Mouse (Mus musculus) forebrain, embryonic 10.5 days (tissue): ENCODE results near the gene Gm16253. TPM values are rescaled to one million over a fixed set of nuclear protein-coding genes. Genes with fewer than 3 reads are reported as not detected.
A peak's percentile ranks its signal among the peaks of the same experiment; 100 is the strongest.

Experiments
- DNase-seq: peaks from one replicate; pipeline ENCODE4 v3.0.0-alpha.2; 2017; ENCODE audit warnings: low spot score; ENCODE audit errors: extremely low spot score
- H3K27ac ChIP-seq: fragments of 300-500 bp; sonication (generic); 2 replicates; pipeline ENCODE4 v1.5.1; 2016; ENCODE audit warnings: mild to moderate bottlenecking
- H3K27me3 ChIP-seq: fragments of 300-500 bp; sonication (generic); 2 replicates; pipeline ENCODE4 v1.6.1; 2016; ENCODE audit warnings: mild to moderate bottlenecking; ENCODE audit not compliant: poor library complexity, severe bottlenecking
- H3K36me3 ChIP-seq: fragments of 300-500 bp; sonication (generic); replicated peaks from 2 replicates; pipeline ENCODE4 v1.6.1; 2016; ENCODE audit warnings: mild to moderate bottlenecking, moderate library complexity
- H3K4me1 ChIP-seq: fragments of 300-500 bp; sonication (generic); 2 replicates; pipeline ENCODE4 v1.6.1; 2016
- H3K4me3 ChIP-seq: fragments of 300-500 bp; sonication (generic); 2 replicates; pipeline ENCODE4 v1.5.1; 2016; ENCODE audit warnings: mild to moderate bottlenecking, moderate library complexity
- H3K9me3 ChIP-seq: fragments of 300-500 bp; sonication (generic); 2 replicates; pipeline ENCODE4 v1.6.1; 2016; ENCODE audit warnings: mild to moderate bottlenecking, moderate library complexity
- WGBS: fragments of 180-500 bp; shearing (Covaris S2); methylation state at CpG from one replicate; pipeline ENCODE4 v1.1.7; 2016; 5-methylcytosine and 5-hydroxymethylcytosine counted together
- polyA plus RNA-seq: library from polyadenylated mRNA; unstranded; fragments of >200 nt; fragmentation: Nextera tagmentation; extraction: Ambion mirVana; gene quantifications from 2 replicates; pipeline ENCODE4 v1.2.1, GENCODE M21; 2016

The Gm16253 gene
- polyA plus RNA-seq, 1 experiment from 2014 or later, result 0.66 TPM

DNA sequence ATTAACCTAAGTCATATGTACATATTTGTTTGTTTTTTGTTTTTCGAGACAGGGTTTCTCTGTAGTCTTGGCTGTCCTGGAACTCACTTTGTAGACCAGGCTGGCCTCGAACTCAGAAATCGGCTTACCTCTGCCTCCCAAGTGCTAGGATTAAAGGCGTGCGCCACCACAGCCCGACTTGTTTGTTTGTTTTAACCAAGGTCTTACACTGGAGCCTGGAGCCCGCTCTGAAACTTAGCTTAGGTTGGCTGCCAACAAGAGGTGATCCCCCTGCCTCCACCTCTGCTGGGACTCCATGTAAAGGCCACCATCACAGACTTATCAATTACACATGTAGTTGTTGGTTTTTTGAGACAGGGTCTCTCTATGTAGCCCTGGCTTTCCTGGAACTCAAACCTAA lies 28.0 kb upstream of the Gm16253 start:
- Histone ChIP-seq H3K4me3 (no peak overlapping the region), H3K27me3 (peaks cover 15% of the 10 kb centered on the region), H3K27ac (no peak overlapping the region), H3K9me3 (no peaks in the 10 kb centered on the region), H3K36me3 (no peaks in the 10 kb centered on the region), H3K4me1 (peaks cover 18% of the 10 kb centered on the region)
- no peak for DNase-seq
- WGBS, result 84% methylated on average over 7 of the region's 7 CpGs

DNA sequence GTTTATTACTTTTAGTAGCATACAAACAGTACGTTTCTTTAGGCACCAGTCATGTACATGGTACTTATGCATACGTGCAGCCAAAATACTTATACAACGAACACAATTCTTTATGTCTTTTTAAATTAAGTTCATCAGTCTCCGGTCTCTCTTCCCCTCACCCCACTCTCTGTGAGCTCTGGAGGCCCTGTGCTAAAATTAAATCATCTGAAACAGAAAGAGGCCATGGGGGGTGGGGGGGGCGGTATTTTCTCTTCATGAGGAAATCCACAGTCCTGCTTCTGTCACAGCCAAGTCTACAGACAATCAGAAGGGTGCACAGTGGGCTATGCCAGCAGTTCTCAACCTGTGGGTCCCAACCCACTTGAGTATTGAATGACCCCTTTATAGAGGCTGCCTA lies 27.4 kb upstream of the Gm16253 start:
- DNase-seq, result no peak
- Histone ChIP-seq H3K9me3 (no peaks in the 10 kb centered on the region), H3K27me3 (peaks cover 15% of the 10 kb centered on the region), H3K4me3 (no peak overlapping the region), H3K36me3 (no peaks in the 10 kb centered on the region), H3K27ac (no peak overlapping the region), H3K4me1 (peaks cover 18% of the 10 kb centered on the region)
- WGBS, result 89% methylated on average over 5 of the region's 5 CpGs

DNA sequence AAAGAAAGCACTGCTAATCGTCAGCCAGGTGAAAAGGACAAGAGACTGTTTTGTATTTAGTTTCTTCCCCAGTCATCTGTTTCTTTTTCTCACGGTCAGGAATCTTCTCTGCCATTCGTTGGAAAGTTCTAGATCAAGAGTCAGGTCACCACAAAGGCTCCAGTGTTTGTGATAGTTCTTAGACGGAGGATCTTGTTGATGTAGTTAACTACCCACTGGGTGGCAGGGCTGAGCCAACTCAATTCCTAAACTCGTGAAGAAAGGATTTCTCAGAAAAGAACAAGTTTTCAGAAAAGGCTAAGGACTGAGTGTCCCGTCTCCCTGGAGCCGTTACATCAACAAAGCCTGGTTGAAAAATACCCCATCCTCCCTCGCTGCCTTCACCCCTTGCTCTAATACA lies 25.6 kb upstream of the Gm16253 start:
- H3K9me3 ChIP-seq, result no peaks in the 10 kb centered on the region
- peaks cover 11% of the 10 kb centered on the region; the same call in 1 of the 2 replicates for H3K27me3 ChIP-seq
- peak overlapping the region; percentile 31; the same call in 1 of the 2 replicates for H3K27ac ChIP-seq
- no peak for DNase-seq
- 26% methylated on average over 8 of the region's 8 CpGs for WGBS
- H3K4me1 ChIP-seq, result peaks cover 31% of the 10 kb centered on the region
- no peaks in the 10 kb centered on the region for H3K36me3 ChIP-seq
- H3K4me3 ChIP-seq, result no peak overlapping the region

DNA sequence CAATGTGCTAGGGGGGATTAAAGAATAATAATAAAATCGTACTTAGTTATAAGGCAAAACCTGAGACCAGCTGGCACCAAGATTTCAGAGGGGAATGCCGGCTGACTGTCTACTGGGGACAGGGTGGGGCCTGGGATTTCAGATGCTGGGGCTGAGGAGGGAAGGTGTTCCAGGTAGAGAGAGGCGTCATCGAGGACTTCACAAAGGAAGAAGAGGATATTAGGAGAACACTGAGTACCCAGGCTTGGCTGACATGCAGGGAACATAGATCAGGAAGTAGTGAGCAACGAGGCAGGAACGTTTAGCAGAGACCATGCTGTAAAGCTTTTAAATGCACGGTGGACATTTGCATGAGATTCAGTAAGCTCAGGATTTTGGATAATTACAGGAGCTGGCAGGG lies 24.9 kb upstream of the Gm16253 start:
- Histone ChIP-seq H3K9me3 (no peaks in the 10 kb centered on the region), H3K4me3 (no peak overlapping the region), H3K27ac (no peak overlapping the region), H3K27me3 (peaks cover 8% of the 10 kb centered on the region; the same call in 1 of the 2 replicates), H3K4me1 (peaks cover 37% of the 10 kb centered on the region), H3K36me3 (no peaks in the 10 kb centered on the region)
- DNase-seq, result no peak
- WGBS, result 81% methylated on average over 7 of the region's 7 CpGs

DNA sequence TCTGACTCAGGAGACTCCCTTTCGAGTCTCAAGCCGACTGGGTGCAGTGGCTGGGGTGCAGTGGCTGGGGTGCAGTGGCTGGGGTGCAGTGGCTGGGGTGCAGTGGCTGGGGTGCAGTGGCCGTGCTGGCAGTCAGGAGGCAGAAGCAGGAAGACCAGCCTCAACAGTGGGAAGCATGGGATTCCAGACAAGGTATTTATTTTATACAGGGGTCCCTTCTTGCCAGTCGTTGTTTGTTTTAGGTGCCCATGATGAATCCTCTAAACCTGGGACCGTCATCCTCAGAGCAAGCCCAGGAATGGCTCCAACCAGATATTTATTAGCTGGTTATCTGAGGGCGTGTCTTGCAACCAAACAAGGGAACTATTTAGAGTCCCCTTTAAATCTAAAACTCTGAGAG lies 23.2 kb upstream of the Gm16253 start:
- Histone ChIP-seq H3K4me3 (no peak overlapping the region), H3K4me1 (peaks cover 42% of the 10 kb centered on the region), H3K27me3 (no peaks in the 10 kb centered on the region), H3K36me3 (no peaks in the 10 kb centered on the region), H3K27ac (no peak overlapping the region), H3K9me3 (no peaks in the 10 kb centered on the region)
- DNase-seq, result no peak
- WGBS, result 89% methylated on average over 6 of the region's 6 CpGs

DNA sequence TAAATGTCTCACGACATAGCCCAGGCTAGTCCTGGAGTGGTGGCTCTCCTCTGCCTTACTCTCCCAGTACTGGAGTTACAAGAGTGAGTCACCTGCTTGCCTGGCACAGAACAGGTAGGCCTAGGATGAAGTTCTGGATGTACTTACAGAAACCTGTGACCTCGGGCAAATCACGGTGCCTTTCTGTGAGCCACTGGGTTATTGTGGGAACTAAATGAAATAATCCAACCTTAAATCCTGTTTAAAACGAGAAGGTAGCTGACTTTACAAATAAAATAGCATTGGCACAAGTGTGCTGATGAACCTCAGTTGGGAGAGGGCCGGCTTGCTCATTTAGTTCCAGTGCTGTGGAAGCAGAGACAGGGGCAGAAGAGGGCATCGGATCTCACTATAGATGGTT lies 22.5 kb upstream of the Gm16253 start:
- Histone ChIP-seq H3K27me3 (no peaks in the 10 kb centered on the region), H3K27ac (no peak overlapping the region), H3K9me3 (no peaks in the 10 kb centered on the region), H3K4me3 (no peak overlapping the region), H3K4me1 (peaks cover 49% of the 10 kb centered on the region), H3K36me3 (peaks cover 2% of the 10 kb centered on the region)
- no peak for DNase-seq
- 81% methylated on average over 6 of the region's 6 CpGs for WGBS

DNA sequence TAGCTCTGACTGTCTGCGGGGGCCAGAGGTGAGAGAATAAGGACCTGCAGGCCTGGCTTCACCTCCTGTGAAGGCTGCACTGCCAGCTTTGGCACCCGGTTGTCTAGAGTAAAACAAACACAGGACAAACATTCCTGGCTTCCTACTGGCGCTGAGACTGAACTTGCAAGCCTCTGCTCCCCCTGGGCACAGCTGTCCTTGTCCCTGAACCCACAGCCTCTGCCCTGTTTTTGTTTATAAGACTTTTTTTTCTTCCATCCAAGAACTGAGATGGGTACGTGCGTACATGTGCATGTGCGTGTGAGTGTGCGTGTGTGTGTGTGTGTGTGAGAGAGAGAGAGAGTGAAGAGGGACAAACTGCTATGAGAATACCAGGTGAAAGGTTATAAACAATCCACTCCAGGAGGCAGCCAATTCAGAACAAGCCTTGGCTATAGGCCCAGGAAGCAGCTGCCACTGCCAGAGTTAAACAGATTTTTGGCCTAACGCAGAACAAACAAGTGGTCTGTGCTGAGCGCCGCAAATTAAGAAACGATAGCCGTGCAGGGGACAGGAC lies 21.7 kb upstream of the Gm16253 start:
- DNase-seq, result no peak
- H3K9me3 ChIP-seq, result no peaks in the 10 kb centered on the region
- H3K4me3 ChIP-seq, result no peak overlapping the region
- WGBS, result 61% methylated on average over 12 of the region's 12 CpGs
- no peaks in the 10 kb centered on the region for H3K27me3 ChIP-seq
- H3K27ac ChIP-seq, result peak overlapping the region; percentile 63
- H3K36me3 ChIP-seq, result peaks cover 11% of the 10 kb centered on the region
- H3K4me1 ChIP-seq, result peaks cover 57% of the 10 kb centered on the region

DNA sequence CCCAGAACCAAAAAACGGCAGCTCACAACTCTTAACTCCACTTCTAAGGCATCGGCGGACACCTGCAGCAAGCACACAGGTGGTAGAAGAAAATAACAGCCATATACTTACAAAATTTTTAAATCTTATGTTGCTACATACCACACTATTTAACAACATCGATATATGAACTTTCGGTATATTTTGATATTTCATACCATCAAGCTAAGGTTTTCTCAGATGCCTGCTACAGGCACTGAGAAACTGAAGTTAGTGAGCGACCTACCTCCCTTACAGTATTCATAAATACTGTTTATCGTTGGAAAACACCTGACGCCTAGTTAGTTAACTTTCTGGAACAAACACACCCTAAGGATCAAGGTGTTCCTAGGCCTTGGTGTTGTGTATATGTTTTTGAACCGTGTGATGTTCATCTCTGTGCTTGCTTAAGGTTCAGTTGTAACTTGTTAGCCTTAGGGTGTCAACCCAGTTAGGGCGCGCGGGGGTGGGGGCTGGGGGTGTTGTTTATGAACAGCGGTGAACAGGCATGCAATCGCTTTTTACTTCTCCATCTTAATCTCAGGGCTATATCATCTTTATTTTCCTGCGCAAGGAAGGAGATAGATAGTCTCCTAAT lies 20.7 kb upstream of the Gm16253 start:
- Histone ChIP-seq H3K4me3 (0 out of 2 replicates have a peak overlapping the region, but pooled peaks have one; percentile 69), H3K36me3 (peaks cover 21% of the 10 kb centered on the region), H3K27ac (peak overlapping the region; percentile 88; the same call in 1 of the 2 replicates), H3K4me1 (peaks cover 61% of the 10 kb centered on the region), H3K27me3 (no peaks in the 10 kb centered on the region), H3K9me3 (no peaks in the 10 kb centered on the region)
- DNase-seq, result no peak
- WGBS, result 85% methylated on average over 15 of the region's 15 CpGs

DNA sequence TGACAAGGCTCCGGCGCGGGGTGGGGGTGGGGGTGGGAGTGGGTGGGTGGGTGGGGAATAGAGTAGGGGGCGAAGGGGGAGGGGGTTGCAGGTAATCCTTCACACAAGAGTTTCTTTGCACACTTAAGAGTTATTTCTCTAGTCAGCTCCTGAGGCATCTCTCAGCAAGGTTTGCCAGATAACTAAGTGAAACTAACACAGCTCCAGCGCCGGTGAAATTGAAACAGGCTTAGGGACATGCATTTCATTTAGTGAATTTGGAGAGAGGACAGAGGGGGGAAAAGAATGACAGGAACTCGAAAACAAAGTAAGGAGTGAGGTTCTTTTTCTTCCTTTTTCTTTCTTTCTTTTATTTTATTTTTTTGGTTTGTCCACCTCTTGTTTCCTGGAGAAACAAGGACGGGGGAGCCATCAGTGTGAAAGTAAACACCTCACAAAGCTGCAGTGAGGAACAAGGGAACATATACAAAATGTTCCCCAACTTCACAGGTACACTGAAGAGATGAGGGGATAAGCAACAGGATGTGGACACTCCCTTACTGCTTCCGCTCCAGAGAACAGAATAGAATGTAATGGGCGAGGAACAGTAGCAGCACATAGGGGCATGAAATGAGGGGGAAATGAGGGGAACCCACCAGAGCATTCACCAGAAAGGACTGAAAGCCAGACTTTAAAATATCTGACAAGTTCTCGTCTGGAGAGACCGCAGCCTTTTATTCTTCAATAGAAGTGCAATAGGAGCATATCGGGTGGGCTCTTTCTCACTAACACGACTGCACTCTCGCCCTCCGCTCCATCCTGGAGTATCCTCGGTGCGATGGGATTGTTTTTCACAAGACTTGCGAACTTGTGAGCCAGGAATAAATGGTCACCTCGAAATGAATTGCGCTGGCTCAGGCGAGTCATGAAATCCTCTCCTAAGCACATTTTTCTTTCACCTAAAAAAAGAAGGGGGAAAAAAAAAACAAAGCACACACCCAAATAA lies 19.8 kb upstream of the Gm16253 start:
- peak overlapping the region; percentile 69 for H3K4me3 ChIP-seq
- peak overlapping the region; percentile 88 for H3K27ac ChIP-seq
- WGBS, result 12% methylated on average over 22 of the region's 22 CpGs
- H3K9me3 ChIP-seq, result no peaks in the 10 kb centered on the region
- H3K27me3 ChIP-seq, result no peaks in the 10 kb centered on the region
- no peak for DNase-seq
- H3K36me3 ChIP-seq, result peaks cover 25% of the 10 kb centered on the region
- H3K4me1 ChIP-seq, result peaks cover 60% of the 10 kb centered on the region

DNA sequence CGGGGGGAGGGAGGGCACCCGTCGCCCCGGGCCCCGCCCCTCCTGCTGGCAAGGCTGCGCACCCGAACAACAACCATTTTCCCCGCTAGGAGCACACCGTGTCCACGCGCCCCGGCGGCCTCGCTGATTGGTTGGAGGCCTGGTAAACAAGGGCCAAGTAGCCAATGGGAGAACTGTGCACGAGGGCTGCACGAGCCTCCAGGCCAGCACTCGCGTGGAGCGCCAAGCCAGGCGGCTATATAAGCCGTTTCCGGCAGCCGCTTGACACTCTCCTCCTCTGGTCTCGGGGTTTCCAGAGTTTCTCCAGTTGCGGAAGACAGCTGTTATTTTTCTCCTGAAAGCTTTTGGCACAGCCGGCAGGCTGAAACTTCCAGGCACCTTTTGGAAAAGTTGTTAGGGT lies 19.1 kb upstream of the Gm16253 start, which contains the start of gene Txnip:
Txnip (plus strand) TSS at position 264 of the 400 bp plus-strand sequence.
- Histone ChIP-seq H3K4me1 (peaks cover 60% of the 10 kb centered on the region), H3K9me3 (no peaks in the 10 kb centered on the region)
- under 1% methylated on average over 26 of the region's 26 CpGs for WGBS

DNA sequence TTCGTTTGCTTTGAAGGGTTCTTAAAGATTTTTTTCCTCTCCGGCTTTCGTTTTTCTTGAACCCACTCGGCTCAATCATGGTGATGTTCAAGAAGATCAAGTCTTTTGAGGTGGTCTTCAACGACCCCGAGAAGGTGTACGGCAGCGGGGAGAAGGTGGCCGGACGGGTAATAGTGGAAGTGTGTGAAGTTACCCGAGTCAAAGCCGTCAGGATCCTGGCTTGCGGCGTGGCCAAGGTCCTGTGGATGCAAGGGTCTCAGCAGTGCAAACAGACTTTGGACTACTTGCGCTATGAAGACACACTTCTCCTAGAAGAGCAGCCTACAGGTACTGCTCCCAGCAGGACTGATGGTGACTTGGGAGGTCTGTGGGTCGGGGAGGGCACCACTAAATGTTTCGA lies 18.6 kb upstream of the Gm16253 start:
- peak overlapping the region; percentile 88 for H3K27ac ChIP-seq
- H3K4me3 ChIP-seq, result peak overlapping the region; percentile 69
- no peaks in the 10 kb centered on the region for H3K9me3 ChIP-seq
- H3K27me3 ChIP-seq, result no peaks in the 10 kb centered on the region
- 2% methylated on average over 17 of the region's 17 CpGs for WGBS
- peak; percentile 43 for DNase-seq
- H3K4me1 ChIP-seq, result peaks cover 60% of the 10 kb centered on the region
- peaks cover 25% of the 10 kb centered on the region for H3K36me3 ChIP-seq

More for the DNA sequence above, 19.1 kb upstream of the Gm16253 start, which contains the start of gene Txnip:
- H3K27ac ChIP-seq, result peak within 1 kb of the TSS; percentile 88
- H3K27me3 ChIP-seq, result no peaks in the 10 kb centered on the region
- peaks cover 25% of the 10 kb centered on the region for H3K36me3 ChIP-seq
- peak; percentile 99 for DNase-seq
- H3K4me3 ChIP-seq, result peak within 1 kb of the TSS; percentile 69

DNA sequence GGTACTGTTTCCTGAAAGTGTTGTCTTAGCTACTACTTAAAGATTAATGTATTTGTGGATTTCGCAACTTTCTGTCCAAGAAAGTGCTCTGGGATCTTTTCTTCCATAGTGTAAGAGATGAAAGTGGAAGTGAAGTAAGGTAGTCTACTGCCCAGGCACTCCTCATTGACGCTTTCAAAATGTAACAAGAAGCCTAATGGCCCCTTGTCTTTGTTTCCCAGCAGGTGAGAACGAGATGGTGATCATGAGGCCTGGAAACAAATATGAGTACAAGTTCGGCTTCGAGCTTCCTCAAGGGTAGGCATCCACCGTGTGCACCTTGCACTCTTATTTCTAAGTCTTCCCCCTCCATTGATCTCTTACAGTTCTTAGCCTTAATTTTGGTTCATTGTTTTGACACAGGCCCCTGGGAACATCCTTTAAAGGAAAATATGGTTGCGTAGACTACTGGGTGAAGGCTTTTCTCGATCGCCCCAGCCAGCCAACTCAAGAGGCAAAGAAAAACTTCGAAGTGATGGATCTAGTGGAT lies 18.1 kb upstream of the Gm16253 start:
- Histone ChIP-seq H3K4me3 (peak overlapping the region; percentile 69), H3K4me1 (peaks cover 60% of the 10 kb centered on the region), H3K27ac (peak overlapping the region; percentile 88), H3K9me3 (no peaks in the 10 kb centered on the region), H3K27me3 (no peaks in the 10 kb centered on the region), H3K36me3 (peaks cover 25% of the 10 kb centered on the region)
- DNase-seq, result no peak
- 60% methylated on average over 10 of the region's 10 CpGs for WGBS
